Mouse (Mus musculus): ENCODE measurements around the gene Syt16.

- no peak for TF ChIP-seq CTCF (IDR thresholded peaks at IDR 0.05; ENCODE audit: control insufficient read depth, insufficient read depth, insufficient read length)
- no peak for TF ChIP-seq MYOG (IDR thresholded peaks at IDR 0.05; ENCODE audit: control insufficient read depth, extremely low read depth, insufficient read length)
- no peak for TF ChIP-seq FOSL1 (IDR thresholded peaks at IDR 0.05; ENCODE audit: insufficient read depth, low read length, poor library complexity, severe bottlenecking)
- no peak for TF ChIP-seq MAX (IDR thresholded peaks at IDR 0.05)
These were observed 112.1 kb downstream of the Syt16 start for GRCm38 (mm10) chr12:74109462-74110068.
